Mouse (Mus musculus) kidney, embryonic 14.5 days (tissue): ENCODE results near the gene Arhgap33. TPM values are rescaled to one million over a fixed set of nuclear protein-coding genes. Genes with fewer than 3 reads are reported as not detected.

Source experiments
- microRNA-seq: library from miRNA; unstranded; fragments of <30 nt; microRNA quantifications from one replicate; pipeline ENCODE4, GENCODE M21; 2016
- polyA plus RNA-seq: library from polyadenylated mRNA; unstranded; fragments of >200 nt; fragmentation: Nextera tagmentation; extraction: Ambion mirVana; gene quantifications from 2 replicates; pipeline ENCODE4 v1.2.1, GENCODE M21; 2014

Gene Arhgap33
- polyA plus RNA-seq, 1 experiment from 2014 or later, result 17.3 TPM

Small RNA genes within 50 kb of the gene (microRNA-seq; reads per million reads assigned to microRNA genes)
- 1.7 reads per million for gene Gm38670

Other genes starting within 250 kb of the Arhgap33 start
- gene Clip3, start 243.3 kb downstream of the Arhgap33 start, polyA plus RNA-seq, result 30.7 and 51.1 TPM in 2 replicates
- 85.5 and 112 TPM in 2 replicates for gene Alkbh6, start 226.3 kb downstream of the Arhgap33 start, polyA plus RNA-seq
- 43.5 and 72.9 TPM in 2 replicates for gene Syne4, start 220.3 kb downstream of the Arhgap33 start, polyA plus RNA-seq
- not detected in 2 replicates for gene E130208F15Rik, start 213.3 kb downstream of the Arhgap33 start, polyA plus RNA-seq
- gene Sdhaf1, start 211.2 kb downstream of the Arhgap33 start, polyA plus RNA-seq, result 20.6 and 21.5 TPM in 2 replicates
- 5.8 and 7.2 TPM in 2 replicates for gene Lrfn3, start 172.3 kb downstream of the Arhgap33 start, polyA plus RNA-seq
- gene Tyrobp, start 121.3 kb downstream of the Arhgap33 start, polyA plus RNA-seq, result 23.8 and 26.7 TPM in 2 replicates
- 0.57 and 1.0 TPM in 2 replicates for gene Hcst, start 115.2 kb downstream of the Arhgap33 start, polyA plus RNA-seq
- gene Nfkbid, start 113.3 kb downstream of the Arhgap33 start, polyA plus RNA-seq, result 1.1 and 1.9 TPM in 2 replicates
- 16.7 and 19.0 TPM in 2 replicates for gene Aplp1, start 89.5 kb downstream of the Arhgap33 start, polyA plus RNA-seq
- gene Kirrel2, start 77.4 kb downstream of the Arhgap33 start, polyA plus RNA-seq, result 0.20 and 0.54 TPM in 2 replicates
- 2.7 and 3.0 TPM in 2 replicates for gene Nphs1, start 76.7 kb downstream of the Arhgap33 start, polyA plus RNA-seq
- gene Prodh2, start 41.4 kb downstream of the Arhgap33 start, polyA plus RNA-seq, result 0.94 and 2.3 TPM in 2 replicates
- 8.9 and 9.2 TPM in 2 replicates for gene Hspb6, start 17.1 kb upstream of the Arhgap33 start, polyA plus RNA-seq
- gene Proser3, start 17.2 kb upstream of the Arhgap33 start, polyA plus RNA-seq, result 15.2 and 25.0 TPM in 2 replicates
- gene Lin37, start 24.8 kb upstream of the Arhgap33 start, polyA plus RNA-seq, result 38.5 and 48.0 TPM in 2 replicates
- 109 and 119 TPM in 2 replicates for gene U2af1l4, start 28.2 kb upstream of the Arhgap33 start, polyA plus RNA-seq
- 8.0 and 11.3 TPM in 2 replicates for gene Gm49396, start 28.3 kb upstream of the Arhgap33 start, polyA plus RNA-seq
- 121 and 182 TPM in 2 replicates for gene Psenen, start 28.6 kb upstream of the Arhgap33 start, polyA plus RNA-seq
- 2.9 and 3.7 TPM in 2 replicates for gene Igflr1, start 30.4 kb upstream of the Arhgap33 start, polyA plus RNA-seq
- 12.3 and 13.6 TPM in 2 replicates for gene Kmt2b, start 53.7 kb upstream of the Arhgap33 start, polyA plus RNA-seq
- gene Zbtb32, start 63.8 kb upstream of the Arhgap33 start, polyA plus RNA-seq, result 0.21 and 0.22 TPM in 2 replicates
- gene Upk1a, start 77.8 kb upstream of the Arhgap33 start, polyA plus RNA-seq, result 2.2 and 2.3 TPM in 2 replicates
- gene Cox6b1, start 91.1 kb upstream of the Arhgap33 start, polyA plus RNA-seq, result 961 and 1,287 TPM in 2 replicates
- not detected in 2 replicates for gene Etv2, start 100.8 kb upstream of the Arhgap33 start, polyA plus RNA-seq
- 93.4 and 111 TPM in 2 replicates for gene Rbm42, start 115.3 kb upstream of the Arhgap33 start, polyA plus RNA-seq
- gene Haus5, start 129.9 kb upstream of the Arhgap33 start, polyA plus RNA-seq, result 45.8 and 58.6 TPM in 2 replicates
- gene Pmis2, start 136.5 kb upstream of the Arhgap33 start, polyA plus RNA-seq, result not detected in 2 replicates
- gene 2200002J24Rik, start 163.9 kb upstream of the Arhgap33 start, polyA plus RNA-seq, result not detected in 2 replicates
- 1.2 and 1.3 TPM in 2 replicates for gene Atp4a, start 177.1 kb upstream of the Arhgap33 start, polyA plus RNA-seq
- gene Tmem147, start 194.5 kb upstream of the Arhgap33 start, polyA plus RNA-seq, result 202 and 206 TPM in 2 replicates
- gene Gapdhs, start 208.6 kb upstream of the Arhgap33 start, polyA plus RNA-seq, result 0.61 and 1.6 TPM in 2 replicates
- gene Sbsn, start 216.4 kb upstream of the Arhgap33 start, polyA plus RNA-seq, result 1.1 and 1.6 TPM in 2 replicates
- gene Dmkn, start 228.7 kb upstream of the Arhgap33 start, polyA plus RNA-seq, result 0.74 and 0.95 TPM in 2 replicates